Mouse (Mus musculus) naive thymus-derived CD4-positive, alpha-beta T cell, adult 2 months (primary cell): ENCODE measurements around the gene Zfp467.

Experiments
- DNase-seq: peaks from one replicate; pipeline ENCODE4 v3.0.0-alpha.2; 2011; ENCODE audit warnings: low read depth

Zfp467 gene

GRCm38 (mm10) chr6:48440306-48441014 lies 5.2 kb downstream of the Zfp467 start:
- no peak for DNase-seq

GRCm38 (mm10) chr6:48439654-48440053 lies 6.0 kb downstream of the Zfp467 start:
- DNase-seq = no peak

GRCm38 (mm10) chr6:48438475-48439125 lies 7.0 kb downstream of the Zfp467 start:
- no peak for DNase-seq

- no peak for DNase-seq
Measured at GRCm38 (mm10) chr6:48437679-48438376, 7.8 kb downstream of the Zfp467 start.

- no peak for DNase-seq
Measured at GRCm38 (mm10) chr6:48435706-48436349, 9.8 kb downstream of the Zfp467 start.

- DNase-seq = no peak
Measured at GRCm38 (mm10) chr6:48435111-48435510, 10.5 kb downstream of the Zfp467 start.

- no peak for DNase-seq
Measured at GRCm38 (mm10) chr6:48434651-48435050, 11.0 kb downstream of the Zfp467 start.

- no peak for DNase-seq
Measured at GRCm38 (mm10) chr6:48432893-48433816, 12.5 kb downstream of the Zfp467 start.

GRCm38 (mm10) chr6:48430748-48431147 lies 14.9 kb downstream of the Zfp467 start:
- DNase-seq = no peak

- no peak for DNase-seq
Measured at GRCm38 (mm10) chr6:48428769-48429557, 16.7 kb downstream of the Zfp467 start.

GRCm38 (mm10) chr6:48426956-48427355 lies 18.7 kb downstream of the Zfp467 start:
- no peak for DNase-seq

- DNase-seq = no peak
Measured at GRCm38 (mm10) chr6:48424074-48424473, 21.6 kb downstream of the Zfp467 start.

GRCm38 (mm10) chr6:48423336-48423735 lies 22.3 kb downstream of the Zfp467 start:
- no peak for DNase-seq

- no peak for DNase-seq
Measured at GRCm38 (mm10) chr6:48420647-48421046, 25.0 kb downstream of the Zfp467 start.

GRCm38 (mm10) chr6:48416486-48416885 lies 29.1 kb downstream of the Zfp467 start:
- no peak for DNase-seq

- DNase-seq = no peak
Measured at GRCm38 (mm10) chr6:48415636-48416035, 30.0 kb downstream of the Zfp467 start.

GRCm38 (mm10) chr6:48414886-48415285 lies 30.7 kb downstream of the Zfp467 start:
- DNase-seq = no peak

- no peak for DNase-seq
Measured at GRCm38 (mm10) chr6:48413081-48413480, 32.5 kb downstream of the Zfp467 start.

GRCm38 (mm10) chr6:48412662-48413061 lies 33.0 kb downstream of the Zfp467 start:
- DNase-seq = no peak

GRCm38 (mm10) chr6:48412147-48412546 lies 33.5 kb downstream of the Zfp467 start:
- no peak for DNase-seq
